Mouse (Mus musculus) intestine, postnatal 0 days (tissue): ENCODE results near the gene Ccdc162. TPM values are rescaled to one million over a fixed set of nuclear protein-coding genes. Genes with fewer than 3 reads are reported as not detected.

Experiments
- ATAC-seq: fragments of 200-750 bp; cut with Nextera tagmentation; 2 replicates; pipeline ENCODE4 v1.8.0; 2017; ENCODE audit warnings: mild to moderate bottlenecking, moderate TSS enrichment, moderate library complexity
- H3K27ac ChIP-seq: fragments of 300-500 bp; sonication (generic); 2 replicates; pipeline ENCODE4 v1.5.1; 2014; ENCODE audit warnings: mild to moderate bottlenecking, low read depth, low read length, moderate library complexity
- H3K27me3 ChIP-seq: fragments of 300-500 bp; sonication (generic); replicated peaks from 2 replicates; pipeline ENCODE4 v1.6.1; 2014; ENCODE audit warnings: low read length, mixed read lengths; ENCODE audit not compliant: control insufficient read depth, insufficient read depth
- H3K36me3 ChIP-seq: fragments of 300-500 bp; sonication (generic); 2 replicates; pipeline ENCODE4 v1.6.1; 2014; ENCODE audit warnings: mild to moderate bottlenecking, moderate library complexity; ENCODE audit not compliant: control insufficient read depth, insufficient read depth
- H3K4me1 ChIP-seq: fragments of 300-500 bp; sonication (generic); replicated peaks from 2 replicates; pipeline ENCODE4 v1.6.1; 2014; ENCODE audit warnings: antibody characterized with exemption, low read length, mixed read lengths; ENCODE audit not compliant: control insufficient read depth, insufficient read depth
- H3K4me2 ChIP-seq: fragments of 300-500 bp; sonication (generic); replicated peaks from 2 replicates; pipeline ENCODE4 v1.6.1; 2014; ENCODE audit warnings: low read depth, mild to moderate bottlenecking, moderate library complexity
- H3K4me3 ChIP-seq: fragments of 300-500 bp; sonication (generic); 2 replicates; pipeline ENCODE4 v1.5.1; 2014; ENCODE audit warnings: low read depth, low read length
- H3K9ac ChIP-seq: fragments of 300-500 bp; sonication (generic); 2 replicates; pipeline ENCODE4 v1.6.1; 2014; ENCODE audit warnings: mild to moderate bottlenecking, low read depth, low read length
- H3K9me3 ChIP-seq: fragments of 300-500 bp; sonication (generic); 2 replicates; pipeline ENCODE4 v1.6.1; 2016; ENCODE audit warnings: mixed run types; ENCODE audit not compliant: control insufficient read depth
- CTCF ChIP-seq: sonication (generic); IDR thresholded peaks from 2 replicates; pipeline ENCODE4 v1.5.1; 2016; ENCODE audit warnings: low read depth, mild to moderate bottlenecking, control low read depth, antibody characterized with exemption, moderate library complexity
- WGBS: fragments of 180-500 bp; shearing (Covaris S2); extraction: QIAGEN DNeasy Blood & Tissue Kit; methylation state at CpG from one replicate; pipeline ENCODE4 v1.1.7; 2014; 5-methylcytosine and 5-hydroxymethylcytosine counted together
- polyA plus RNA-seq: library from polyadenylated mRNA; unstranded; fragments of >200 nt; fragmentation: Nextera tagmentation; extraction: Ambion mirVana; gene quantifications from 2 replicates; pipeline ENCODE4 v1.2.1, GENCODE M21; 2015

The Ccdc162 gene
- 8.3 and 8.4 TPM in 2 replicates for polyA plus RNA-seq

- Histone ChIP-seq H3K9me3 (no peaks in the 10 kb centered on the region), H3K27me3 (no peaks in the 10 kb centered on the region), H3K4me1 (no peaks in the 10 kb centered on the region), H3K36me3 (no peaks in the 10 kb centered on the region), H3K9ac (no peak within 1 kb of the TSS), H3K4me2 (no peak within 1 kb of the TSS), H3K27ac (no peak within 1 kb of the TSS), H3K4me3 (no peak within 1 kb of the TSS)
- WGBS = 57% methylated on average over 15 of the region's 15 CpGs
- TF ChIP-seq CTCF = no peak
- no peak for ATAC-seq
Measured at GRCm38 (mm10) chr10:41716029-41716897, at the start of gene Ccdc162. Gene Ccdc162 (minus strand): TSS chr10:41716634.

- H3K9ac ChIP-seq = no peak overlapping the region
- 80% methylated on average over 4 of the region's 4 CpGs for WGBS
- no peak overlapping the region for H3K27ac ChIP-seq
- H3K27me3 ChIP-seq = no peaks in the 10 kb centered on the region
- TF ChIP-seq CTCF = no peak
- no peaks in the 10 kb centered on the region; the same call in 1 of the 2 replicates for H3K36me3 ChIP-seq
- H3K4me3 ChIP-seq = no peak overlapping the region
- ATAC-seq = no peak
- H3K9me3 ChIP-seq = no peaks in the 10 kb centered on the region
- no peaks in the 10 kb centered on the region for H3K4me1 ChIP-seq
- no peak overlapping the region for H3K4me2 ChIP-seq
Measured at GRCm38 (mm10) chr10:41765586-41765985, 49.2 kb upstream of the Ccdc162 start.

- Histone ChIP-seq H3K4me2 (no peak overlapping the region), H3K4me1 (no peaks in the 10 kb centered on the region), H3K27me3 (no peaks in the 10 kb centered on the region), H3K4me3 (no peak overlapping the region), H3K27ac (no peak overlapping the region), H3K36me3 (no peaks in the 10 kb centered on the region), H3K9ac (no peak overlapping the region), H3K9me3 (no peaks in the 10 kb centered on the region)
- ATAC-seq = no peak
- 71% methylated on average over 3 of the region's 3 CpGs for WGBS
- TF ChIP-seq CTCF = no peak
Measured at GRCm38 (mm10) chr10:41763741-41764385, 47.4 kb upstream of the Ccdc162 start.

DNA sequence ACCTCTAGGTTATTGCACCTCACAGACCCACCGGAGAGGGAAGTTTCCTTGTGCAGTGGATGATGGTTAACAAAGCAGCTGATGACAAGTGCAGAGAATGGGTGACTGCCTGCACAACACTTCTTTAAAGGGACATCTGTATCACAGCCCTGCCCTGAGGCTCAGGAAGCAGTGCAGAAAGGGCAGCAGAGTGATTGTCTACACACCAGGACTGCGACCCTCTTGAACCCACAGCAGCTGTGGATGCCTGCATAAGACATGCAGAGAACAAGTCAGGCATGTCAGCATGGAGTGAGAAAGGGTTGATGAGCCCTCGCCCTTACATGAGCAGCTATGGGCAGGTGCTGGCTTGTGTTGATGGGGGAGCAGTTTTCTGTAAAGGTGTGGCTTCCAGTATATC, 44.4 kb upstream of the Ccdc162 start:
- Histone ChIP-seq H3K4me3 (no peak overlapping the region), H3K36me3 (no peaks in the 10 kb centered on the region), H3K4me2 (no peak overlapping the region), H3K27me3 (no peaks in the 10 kb centered on the region), H3K9ac (no peak overlapping the region), H3K9me3 (no peaks in the 10 kb centered on the region), H3K27ac (no peak overlapping the region), H3K4me1 (no peaks in the 10 kb centered on the region)
- no peak for ATAC-seq
- no peak for TF ChIP-seq CTCF
- 81% methylated on average over 3 of the region's 3 CpGs for WGBS

GRCm38 (mm10) chr10:41758041-41758440, 41.6 kb upstream of the Ccdc162 start:
- no peak for TF ChIP-seq CTCF
- H3K9me3 ChIP-seq = no peaks in the 10 kb centered on the region
- H3K4me1 ChIP-seq = no peaks in the 10 kb centered on the region
- no peaks in the 10 kb centered on the region for H3K27me3 ChIP-seq
- H3K36me3 ChIP-seq = no peaks in the 10 kb centered on the region
- H3K4me2 ChIP-seq = no peak overlapping the region
- no peak for ATAC-seq
- no peak overlapping the region for H3K4me3 ChIP-seq
- H3K9ac ChIP-seq = no peak overlapping the region
- H3K27ac ChIP-seq = no peak overlapping the region

DNA sequence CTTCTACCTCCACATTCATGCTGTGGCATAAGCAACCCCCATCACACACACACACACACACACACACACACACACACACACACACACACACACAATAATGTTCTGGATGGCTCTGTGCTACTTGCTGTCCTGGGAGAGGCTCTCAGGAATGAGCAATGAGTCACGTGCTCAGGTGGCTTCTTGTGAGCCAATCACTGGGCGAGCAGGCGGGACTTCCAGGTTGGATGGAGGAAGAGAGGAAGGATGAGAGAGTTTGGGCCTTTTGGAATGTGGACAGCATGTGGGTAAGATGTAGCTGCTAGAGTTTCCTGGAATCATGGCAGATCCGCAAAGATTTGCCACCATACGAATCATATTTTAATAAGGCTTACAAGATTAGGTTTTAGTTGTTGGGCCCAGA, 40.8 kb upstream of the Ccdc162 start:
- TF ChIP-seq CTCF = no peak
- no peak for ATAC-seq
- no peak overlapping the region for H3K27ac ChIP-seq

More for the DNA sequence above, 40.8 kb upstream of the Ccdc162 start:
- H3K4me1 ChIP-seq = no peaks in the 10 kb centered on the region
- H3K9ac ChIP-seq = no peak overlapping the region
- no peak overlapping the region for H3K4me3 ChIP-seq
- H3K36me3 ChIP-seq = no peaks in the 10 kb centered on the region
- 95% methylated on average over 5 of the region's 5 CpGs for WGBS
- H3K9me3 ChIP-seq = no peaks in the 10 kb centered on the region
- H3K27me3 ChIP-seq = no peaks in the 10 kb centered on the region
- H3K4me2 ChIP-seq = no peak overlapping the region
